Mouse (Mus musculus) heart, adult 2 months (tissue): Measurements from ENCODE around the gene Ahcyl2.

Experiments
- CTCF ChIP-seq: fragments of 200-600 bp; IDR thresholded peaks from 2 replicates; pipeline ENCODE4 v1.8.1; 2022; ENCODE audit warnings: antibody characterized with exemption, mild to moderate bottlenecking, moderate library complexity
- EP300 ChIP-seq: fragments of 200-500 bp; IDR thresholded peaks from 2 replicates; pipeline ENCODE4 v1.6.1; 2011; ENCODE audit warnings: low read depth, low read length, control low read depth; ENCODE audit not compliant: insufficient read depth
- POLR2A ChIP-seq: fragments of 200-500 bp; IDR thresholded peaks from 2 replicates; pipeline ENCODE4 v1.6.1; 2011; ENCODE audit warnings: mild to moderate bottlenecking, low read depth, low read length, control low read depth; ENCODE audit not compliant: insufficient read depth

DNA sequence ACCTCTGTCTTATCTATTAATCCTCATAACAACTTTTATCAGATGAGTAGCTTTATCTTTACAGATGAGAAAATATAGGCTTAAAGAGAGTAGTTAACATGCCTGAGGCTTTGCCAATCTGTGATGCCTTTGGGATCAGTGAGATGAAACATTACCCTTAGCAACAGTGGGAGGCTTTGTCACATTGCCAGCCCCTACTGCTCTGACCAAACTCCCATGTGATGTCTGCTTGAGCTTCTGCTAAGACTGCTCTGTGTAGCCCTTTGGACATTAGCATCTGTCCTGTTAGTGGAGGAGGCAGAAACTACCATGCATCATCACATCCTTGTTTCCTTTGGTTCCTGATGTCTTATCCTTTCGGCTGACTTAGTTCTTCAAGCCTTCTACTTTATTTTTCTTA, 7.8 kb downstream of the Ahcyl2 start:
- TF ChIP-seq POLR2A (no peak), CTCF (no peak), EP300 (no peak)
